8 mouse cellular contexts compared by ENCODE assay signal in the genomic region with DNA sequence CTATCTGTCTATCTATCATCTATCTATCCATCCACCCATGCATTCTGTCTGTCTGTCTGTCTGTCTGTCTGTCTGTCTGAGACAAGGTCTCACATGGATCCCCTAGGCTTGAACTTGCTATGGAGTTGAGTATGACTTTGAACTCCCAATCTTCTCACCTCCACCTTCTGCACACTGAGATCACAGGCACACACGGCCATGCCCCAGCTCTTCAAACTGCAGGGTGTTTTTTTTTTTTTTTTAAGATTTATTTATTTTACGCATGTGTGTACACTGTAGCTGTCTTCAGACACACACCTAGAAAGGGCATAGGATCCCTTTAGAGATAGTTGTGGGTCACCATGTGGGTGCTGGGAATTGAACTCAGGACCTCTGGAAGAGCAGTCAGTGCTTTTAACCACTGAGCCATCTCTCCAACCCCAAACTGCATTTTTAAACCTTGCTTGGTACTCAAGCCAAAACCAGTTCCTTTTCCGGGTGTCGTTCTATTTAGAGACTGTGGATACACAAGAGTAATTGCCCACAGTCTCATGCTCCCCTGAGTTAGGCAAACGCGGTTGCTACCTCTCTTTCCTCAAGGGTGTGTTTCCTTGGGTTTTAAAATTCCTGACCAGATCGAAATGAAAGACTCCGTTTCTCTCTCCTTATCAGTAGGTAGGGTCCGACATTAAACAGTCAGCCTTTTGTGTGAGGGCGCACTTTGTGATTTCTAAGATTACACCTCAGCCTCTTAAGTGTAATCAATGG. TPM values are rescaled to one million over a fixed set of nuclear protein-coding genes. Genes with fewer than 3 reads are reported as not detected.
DNase-seq lines count a peak whose midpoint lies in the region; ATAC-seq and TF ChIP-seq lines count a peak whose summit lies in the region.

No protein-coding gene starts in this region.

- no peak overlapping the region; the same call in 1 of the 2 replicates for H3K4me3 ChIP-seq in thymus, adult 2 months (ENCODE audit: control insufficient read depth, insufficient read depth, low read length)
- H3K4me3 ChIP-seq in forebrain, embryonic 11.5 days (ENCODE audit: low read depth, low read length), result peak overlapping the region; percentile 24
- peak overlapping the region; percentile 31 for H3K4me3 ChIP-seq in intestine, postnatal 0 days (ENCODE audit: low read depth, low read length)

- WGBS in thymus, adult 2 months, result 8% methylated on average over 10 of the region's 10 CpGs
- 37% methylated on average over 10 of the region's 10 CpGs for WGBS in forebrain, embryonic 11.5 days
- 12% methylated on average over 10 of the region's 10 CpGs for WGBS in intestine, postnatal 0 days

- H3K27ac ChIP-seq in thymus, adult 2 months (ENCODE audit: control insufficient read depth, insufficient read depth, low read length), result peak overlapping the region; percentile 93
- no peak overlapping the region for H3K27ac ChIP-seq in forebrain, embryonic 11.5 days (ENCODE audit: low read depth, low read length)
- peak overlapping the region; percentile 81 for H3K27ac ChIP-seq in intestine, postnatal 0 days (ENCODE audit: low read depth, low read length)

- peak; percentile 32 for DNase-seq in thymus, adult 2 months
- no peak for DNase-seq in thymus, postnatal 4 days
- no peak for DNase-seq in forebrain, embryonic 11.5 days (ENCODE audit: low spot score)
- DNase-seq in naive thymus-derived CD4-positive, alpha-beta T cell, adult 2 months (ENCODE audit: low read depth), result peak; percentile 73
- DNase-seq in left cerebral cortex, postnatal 36 days (ENCODE audit: low spot score in 2 of 2), result no peak
- DNase-seq in frontal cortex, adult 2 months (ENCODE audit: extremely low spot score in 1 of 2, low spot score in 1 of 2), result no peak
- DNase-seq in layer of hippocampus, postnatal 10 days (ENCODE audit: low spot score in 2 of 2), result no peak

- H3K4me1 ChIP-seq in thymus, adult 2 months (replicated peaks; ENCODE audit: control insufficient read depth, insufficient read depth, low read length), result peaks cover 13% of the 10 kb centered on the region
- H3K4me1 ChIP-seq in forebrain, embryonic 11.5 days (replicated peaks; ENCODE audit: control insufficient read depth, insufficient read depth, low read length), result peaks cover 7% of the 10 kb centered on the region; the same call in 1 of the 2 replicates
- no peaks in the 10 kb centered on the region for H3K4me1 ChIP-seq in intestine, postnatal 0 days (replicated peaks; ENCODE audit: control insufficient read depth, insufficient read depth, low read length)

- no peak for TF ChIP-seq CTCF in thymus, adult 2 months (IDR thresholded peaks at IDR 0.05; ENCODE audit: borderline replicate concordance, control insufficient read depth, extremely low read depth, insufficient read depth, low read length, poor library complexity)
- no peak for TF ChIP-seq CTCF in intestine, postnatal 0 days (IDR thresholded peaks at IDR 0.05; ENCODE audit: low read depth)

- no peak for TF ChIP-seq POLR2A in thymus, adult 2 months (IDR thresholded peaks at IDR 0.05; ENCODE audit: control insufficient read depth, extremely low read depth, insufficient read depth, low read length, poor library complexity)

- no peaks in the 10 kb centered on the region for H3K27me3 ChIP-seq in thymus, adult 2 months (ENCODE audit: control insufficient read depth, insufficient read depth, low read length)
- H3K27me3 ChIP-seq in forebrain, embryonic 11.5 days (ENCODE audit: control insufficient read depth, insufficient read depth, low read length), result no peaks in the 10 kb centered on the region
- no peaks in the 10 kb centered on the region for H3K27me3 ChIP-seq in intestine, postnatal 0 days (replicated peaks; ENCODE audit: control insufficient read depth, insufficient read depth, low read length)

- peak overlapping the region; percentile 64 for H3K4me2 ChIP-seq in forebrain, embryonic 11.5 days (ENCODE audit: low read depth, low read length, severe bottlenecking)
- H3K4me2 ChIP-seq in intestine, postnatal 0 days (replicated peaks; ENCODE audit: low read depth), result peak overlapping the region; percentile 69

- no peak for ATAC-seq in forebrain, embryonic 11.5 days (replicated peaks; ENCODE audit: low FRiP score)
- ATAC-seq in intestine, postnatal 0 days, result no peak

- no peaks in the 10 kb centered on the region for H3K36me3 ChIP-seq in thymus, adult 2 months (ENCODE audit: control insufficient read depth, insufficient read depth, low read length)
- H3K36me3 ChIP-seq in forebrain, embryonic 11.5 days (ENCODE audit: control insufficient read depth, insufficient read depth, low read length), result no peaks in the 10 kb centered on the region
- no peaks in the 10 kb centered on the region for H3K36me3 ChIP-seq in intestine, postnatal 0 days (ENCODE audit: control insufficient read depth, insufficient read depth)

- intact Hi-C loops in left cerebral cortex, postnatal 36 days (cut with DNase I), result no loop called here

- no peaks in the 10 kb centered on the region for H3K9me3 ChIP-seq in forebrain, embryonic 11.5 days (ENCODE audit: control insufficient read depth, low read length)
- no peaks in the 10 kb centered on the region for H3K9me3 ChIP-seq in intestine, postnatal 0 days (ENCODE audit: control insufficient read depth)

- H3K9ac ChIP-seq in forebrain, embryonic 11.5 days (ENCODE audit: low read length), result peak overlapping the region; percentile 65; the same call in 1 of the 2 replicates
- H3K9ac ChIP-seq in intestine, postnatal 0 days (ENCODE audit: low read depth, low read length), result peak overlapping the region; percentile 54; the same call in 1 of the 2 replicates

RNA-seq across cellular contexts. Expression of a gene that starts 57.0 kb away (rescaled TPM):
- 32.1 and 41.0 TPM in 2 replicates for polyA plus RNA-seq in thymus, adult 2 months (2012; rRNA removed)
- polyA plus RNA-seq in forebrain, embryonic 11.5 days (2014; fragmentation: Nextera tagmentation; extraction: Ambion mirVana), result 3.8 and 3.9 TPM in 2 replicates
- 2.2 TPM in 2 replicates for polyA plus RNA-seq in intestine, postnatal 0 days (2015; fragmentation: Nextera tagmentation; extraction: Ambion mirVana)
- total RNA-seq in left cerebral cortex, postnatal 36 days (2021), result 1 to 10 TPM; 2.6 to 2.7 TPM
- polyA plus RNA-seq in frontal cortex, adult 2 months (2012; rRNA removed), result 1.8 and 2.4 TPM in 2 replicates
- total RNA-seq in layer of hippocampus, postnatal 10 days (2021), result 1 to 10 TPM; 4.5 to 5.5 TPM

Comparison
In these comparisons a context has a peak if more than half of its experiments do, and no peak if none do; other contexts are left out.
1. DNase-seq: peak in thymus, adult 2 months (single experiment) and naive thymus-derived CD4-positive, alpha-beta T cell, adult 2 months (single experiment); none in thymus, postnatal 4 days (single experiment), forebrain, embryonic 11.5 days (single experiment), left cerebral cortex, postnatal 36 days (0 of 2), frontal cortex, adult 2 months (0 of 2) and layer of hippocampus, postnatal 10 days (0 of 2).